In genomic region chr17:34205021-34205745, GRCm38 (mm10) we compare ENCODE assay signal across 8 mouse cellular contexts. TPM values are rescaled to one million over a fixed set of nuclear protein-coding genes. Genes with fewer than 3 reads are reported as not detected.
A peak's percentile ranks its signal among the peaks of the same experiment; 100 is the strongest.
DNase-seq lines count a peak whose midpoint lies in the region; ATAC-seq and TF ChIP-seq lines count a peak whose summit lies in the region.

No protein-coding gene starts in this region.

- peak overlapping the region; percentile 55 for H3K4me3 ChIP-seq in forebrain, postnatal 0 days (ENCODE audit: low read depth, low read length)
- H3K4me3 ChIP-seq in hindbrain, embryonic 16.5 days (ENCODE audit: low read length): peak overlapping the region; percentile 63

- no peaks in the 10 kb centered on the region for H3K36me3 ChIP-seq in forebrain, postnatal 0 days (ENCODE audit: insufficient read depth)
- no peaks in the 10 kb centered on the region for H3K36me3 ChIP-seq in hindbrain, embryonic 16.5 days (ENCODE audit: control insufficient read depth, insufficient read depth, low read length)

- peak; percentile 35 for DNase-seq in kidney, adult 18-20 months
- no peak for DNase-seq in kidney, adult 9 months
- peak; percentile 27 for DNase-seq in T-cell, adult 2 months (ENCODE audit: low spot score)
- DNase-seq in forebrain, postnatal 0 days: no peak
- peak; percentile 62 for DNase-seq in lung, postnatal 10 days
- peak; percentile 59 for DNase-seq in thymus, postnatal 0 days (ENCODE audit: low spot score)
- no peak for DNase-seq in left cerebral cortex, postnatal 25 days (ENCODE audit: low spot score in 2 of 2)

- 13% methylated on average over 18 of the region's 18 CpGs for WGBS in forebrain, postnatal 0 days
- 15% methylated on average over 17 of the region's 18 CpGs for WGBS in hindbrain, embryonic 16.5 days

- H3K4me1 ChIP-seq in forebrain, postnatal 0 days (ENCODE audit: insufficient read depth): no peaks in the 10 kb centered on the region
- H3K4me1 ChIP-seq in hindbrain, embryonic 16.5 days (ENCODE audit: control insufficient read depth, insufficient read depth, low read depth, low read length): peaks cover 5% of the 10 kb centered on the region

- peaks cover 5% of the 10 kb centered on the region; the same call in 1 of the 2 replicates for H3K27me3 ChIP-seq in forebrain, postnatal 0 days (ENCODE audit: insufficient read depth, low read length)
- peaks cover 27% of the 10 kb centered on the region for H3K27me3 ChIP-seq in hindbrain, embryonic 16.5 days (replicated peaks; ENCODE audit: control insufficient read depth, insufficient read depth, low read length)

- H3K4me2 ChIP-seq in forebrain, postnatal 0 days (ENCODE audit: low read depth): peak overlapping the region; percentile 79
- peak overlapping the region; percentile 86 for H3K4me2 ChIP-seq in hindbrain, embryonic 16.5 days (ENCODE audit: low read length)

- TF ChIP-seq CTCF in forebrain, postnatal 0 days (IDR thresholded peaks at IDR 0.05; ENCODE audit: low read depth): no peak

- no peaks in the 10 kb centered on the region for H3K9me3 ChIP-seq in forebrain, postnatal 0 days (ENCODE audit: low read length)
- H3K9me3 ChIP-seq in hindbrain, embryonic 16.5 days (ENCODE audit: control insufficient read depth, low read length): no peaks in the 10 kb centered on the region

- no peak overlapping the region for H3K27ac ChIP-seq in forebrain, postnatal 0 days (ENCODE audit: low read depth, low read length)
- no peak overlapping the region for H3K27ac ChIP-seq in hindbrain, embryonic 16.5 days (ENCODE audit: low read depth, low read length)

- ATAC-seq in forebrain, postnatal 0 days: no peak
- ATAC-seq in hindbrain, embryonic 16.5 days: no peak

- peak overlapping the region; percentile 54; the same call in 1 of the 2 replicates for H3K9ac ChIP-seq in forebrain, postnatal 0 days
- peak overlapping the region; percentile 70; the same call in 1 of the 2 replicates for H3K9ac ChIP-seq in hindbrain, embryonic 16.5 days (ENCODE audit: low read depth, low read length)

- intact Hi-C loops in left cerebral cortex, postnatal 25 days (cut with DNase I): loop anchor here (2.0 kb wide), 1 partner anchor 34 kb away; no protein-coding TSS in a partner anchor

RNA-seq across cellular contexts. Expression of gene Tap2, which starts 1.9 kb away (rescaled TPM):
- total RNA-seq in forebrain, postnatal 0 days (2014; rRNA removed): 1.3 and 1.9 TPM in 2 replicates
- 3.2 and 3.8 TPM in 2 replicates for polyA plus RNA-seq in forebrain, postnatal 0 days (2015; fragmentation: Nextera tagmentation; extraction: Ambion mirVana)
- polyA plus RNA-seq in hindbrain, embryonic 16.5 days (2015; fragmentation: Nextera tagmentation; extraction: Ambion mirVana): 2.9 and 3.2 TPM in 2 replicates
- polyA plus RNA-seq in thymus, postnatal 0 days (2015; fragmentation: Nextera tagmentation; extraction: Ambion mirVana): 140 and 153 TPM in 2 replicates
- total RNA-seq in left cerebral cortex, postnatal 25 days (2021): 1 to 10 TPM; 5.2 to 5.4 TPM

RNA-seq across cellular contexts. Expression of gene Psmb8, which starts 7.7 kb away (rescaled TPM):
- 1.5 and 2.9 TPM in 2 replicates for total RNA-seq in forebrain, postnatal 0 days (2014; rRNA removed)
- polyA plus RNA-seq in forebrain, postnatal 0 days (2015; fragmentation: Nextera tagmentation; extraction: Ambion mirVana): 4.8 and 7.2 TPM in 2 replicates
- polyA plus RNA-seq in hindbrain, embryonic 16.5 days (2015; fragmentation: Nextera tagmentation; extraction: Ambion mirVana): 3.0 and 4.1 TPM in 2 replicates
- 875 and 899 TPM in 2 replicates for polyA plus RNA-seq in thymus, postnatal 0 days (2015; fragmentation: Nextera tagmentation; extraction: Ambion mirVana)
- total RNA-seq in left cerebral cortex, postnatal 25 days (2021): 1 to 10 TPM; 2.0 to 4.1 TPM

RNA-seq across cellular contexts. Expression of gene Psmb9, which starts 17.6 kb away (rescaled TPM):
- 1.2 and 1.9 TPM in 2 replicates for total RNA-seq in forebrain, postnatal 0 days (2014; rRNA removed)
- 2.0 and 2.3 TPM in 2 replicates for polyA plus RNA-seq in forebrain, postnatal 0 days (2015; fragmentation: Nextera tagmentation; extraction: Ambion mirVana)
- polyA plus RNA-seq in hindbrain, embryonic 16.5 days (2015; fragmentation: Nextera tagmentation; extraction: Ambion mirVana): 1.8 and 2.2 TPM in 2 replicates
- polyA plus RNA-seq in thymus, postnatal 0 days (2015; fragmentation: Nextera tagmentation; extraction: Ambion mirVana): 251 and 261 TPM in 2 replicates
- 1 to 10 TPM in 1 of 2 experiments, under 1 TPM in 1; 0.53 to 1.4 TPM for total RNA-seq in left cerebral cortex, postnatal 25 days (2021)

RNA-seq across cellular contexts. Expression of gene Tap1, which starts 17.8 kb away (rescaled TPM):
- 5.2 and 7.5 TPM in 2 replicates for total RNA-seq in forebrain, postnatal 0 days (2014; rRNA removed)
- 4.6 and 5.0 TPM in 2 replicates for polyA plus RNA-seq in forebrain, postnatal 0 days (2015; fragmentation: Nextera tagmentation; extraction: Ambion mirVana)
- 4.6 and 6.1 TPM in 2 replicates for polyA plus RNA-seq in hindbrain, embryonic 16.5 days (2015; fragmentation: Nextera tagmentation; extraction: Ambion mirVana)
- 81.6 and 87.3 TPM in 2 replicates for polyA plus RNA-seq in thymus, postnatal 0 days (2015; fragmentation: Nextera tagmentation; extraction: Ambion mirVana)
- total RNA-seq in left cerebral cortex, postnatal 25 days (2021): 1 to 10 TPM; 1.5 to 1.8 TPM

RNA-seq across cellular contexts. Expression of gene H2-Ob, which starts 33.5 kb away (rescaled TPM):
- 0.10 TPM in 1 of 2 replicates, not detected in the other for total RNA-seq in forebrain, postnatal 0 days (2014; rRNA removed)
- polyA plus RNA-seq in forebrain, postnatal 0 days (2015; fragmentation: Nextera tagmentation; extraction: Ambion mirVana): 0.33 and 0.36 TPM in 2 replicates
- polyA plus RNA-seq in hindbrain, embryonic 16.5 days (2015; fragmentation: Nextera tagmentation; extraction: Ambion mirVana): 0.16 and 0.33 TPM in 2 replicates
- 2.6 and 2.8 TPM in 2 replicates for polyA plus RNA-seq in thymus, postnatal 0 days (2015; fragmentation: Nextera tagmentation; extraction: Ambion mirVana)
- under 1 TPM in 1 of 2 experiments, not detected in 1; 0.23 TPM for total RNA-seq in left cerebral cortex, postnatal 25 days (2021)

Comparison
In these comparisons a context has a peak if more than half of its experiments do, and no peak if none do; other contexts are left out.
1. DNase-seq: peak in kidney, adult 18-20 months (single experiment), T-cell, adult 2 months (single experiment), lung, postnatal 10 days (single experiment) and thymus, postnatal 0 days (single experiment); none in kidney, adult 9 months (single experiment), forebrain, postnatal 0 days (single experiment) and left cerebral cortex, postnatal 25 days (0 of 2).
2. RNA of gene Tap2, which starts 1.9 kb away (polyA plus RNA-seq): 140 to 153 TPM in thymus, postnatal 0 days; 3.2 to 3.8 TPM in forebrain, postnatal 0 days and 2.9 to 3.2 TPM in hindbrain, embryonic 16.5 days; every median in the first group is over 10 times any median in the second.
3. RNA of gene Psmb8, which starts 7.7 kb away (polyA plus RNA-seq): 875 to 899 TPM in thymus, postnatal 0 days; 4.8 to 7.2 TPM in forebrain, postnatal 0 days and 3.0 to 4.1 TPM in hindbrain, embryonic 16.5 days; every median in the first group is over 100 times any median in the second.
4. RNA of gene Psmb9, which starts 17.6 kb away (polyA plus RNA-seq): 251 to 261 TPM in thymus, postnatal 0 days; 2.0 to 2.3 TPM in forebrain, postnatal 0 days and 1.8 to 2.2 TPM in hindbrain, embryonic 16.5 days; every median in the first group is over 10 times any median in the second.